Mouse (Mus musculus) frontal cortex, adult 2 months (tissue): ENCODE data around the gene Olfr466. TPM values are rescaled to one million over a fixed set of nuclear protein-coding genes. Genes with fewer than 3 reads are reported as not detected.

Source experiments
- DNase-seq, 2 experiments: peaks; one replicate each; pipeline ENCODE4 v3.0.0; 2022; ENCODE audit warnings: low spot score in 1 of 2; ENCODE audit errors: extremely low spot score in 1 of 2
- polyA plus RNA-seq: library from polyadenylated mRNA; depleted of rRNA; stranded (reverse); fragments of >200 nt; gene quantifications from 2 replicates; pipeline ENCODE4 v1.2.3, GENCODE M21; 2012; rRNA removed

The Olfr466 gene
- polyA plus RNA-seq = not detected in 2 replicates

GRCm38 (mm10) chr13:65149940-65150339, at the start of gene Olfr466:
TSS of gene Olfr466 (plus strand) at chr13:65150240.
- no peak for DNase-seq

GRCm38 (mm10) chr13:65100678-65101077, 49.4 kb upstream of the Olfr466 start:
- DNase-seq = no peak

- no peak for DNase-seq
These were observed 48.8 kb upstream of the Olfr466 start for GRCm38 (mm10) chr13:65101232-65101631.

- DNase-seq = no peak
These were observed 38.1 kb upstream of the Olfr466 start for GRCm38 (mm10) chr13:65111961-65112360.

GRCm38 (mm10) chr13:65112459-65113110, 37.5 kb upstream of the Olfr466 start, which contains the start of gene Mfsd14b:
TSS of gene Mfsd14b (minus strand) at chr13:65112975.
- DNase-seq = peak; percentile 88 to 95

- DNase-seq = no peak
These were observed 36.8 kb upstream of the Olfr466 start for GRCm38 (mm10) chr13:65113239-65113638.

GRCm38 (mm10) chr13:65120984-65121383, 29.1 kb upstream of the Olfr466 start:
- no peak for DNase-seq

GRCm38 (mm10) chr13:65122111-65122510, 27.9 kb upstream of the Olfr466 start:
- no peak for DNase-seq

GRCm38 (mm10) chr13:65127063-65127847, 22.8 kb upstream of the Olfr466 start:
- DNase-seq = no peak

GRCm38 (mm10) chr13:65137789-65138188, 12.3 kb upstream of the Olfr466 start, which contains the start of gene Olfr465-ps1:
TSS of gene Olfr465-ps1 (plus strand) at chr13:65138089.
- DNase-seq = no peak

GRCm38 (mm10) chr13:65174102-65174501, 24.1 kb downstream of the Olfr466 start:
- no peak for DNase-seq

GRCm38 (mm10) chr13:65175734-65176471, 25.9 kb downstream of the Olfr466 start:
- peak in 1 of 2 experiments; percentile 20 for DNase-seq

- no peak for DNase-seq
These were observed 26.5 kb downstream of the Olfr466 start for GRCm38 (mm10) chr13:65176472-65177091.

GRCm38 (mm10) chr13:65200667-65201066, 50.6 kb downstream of the Olfr466 start:
- DNase-seq = no peak

Other genes with a start within 250 kb of the Olfr466 start
- 6.1 and 8.5 TPM in 2 replicates for gene Cntnap3, start 246.3 kb upstream of the Olfr466 start, polyA plus RNA-seq
- not detected in 2 replicates for gene Spata31, start 232.8 kb upstream of the Olfr466 start, polyA plus RNA-seq
- gene Spata31d1c, start 117.2 kb upstream of the Olfr466 start, polyA plus RNA-seq = not detected in 2 replicates
- not detected in 2 replicates for gene Prss47, start 97.5 kb upstream of the Olfr466 start, polyA plus RNA-seq
- gene Mfsd14b, start 37.3 kb upstream of the Olfr466 start, polyA plus RNA-seq = 28.6 and 31.4 TPM in 2 replicates
- gene Olfr465-ps1, start 12.2 kb upstream of the Olfr466 start, polyA plus RNA-seq = not detected in 2 replicates
- 0.06 and 0.28 TPM in 2 replicates for gene Nlrp4f, start 55.7 kb downstream of the Olfr466 start, polyA plus RNA-seq
- 0.71 and 0.86 TPM in 2 replicates for gene Gm10775, start 109.3 kb downstream of the Olfr466 start, polyA plus RNA-seq
- 47.6 and 54.1 TPM in 2 replicates for gene Zfp369, start 128.6 kb downstream of the Olfr466 start, polyA plus RNA-seq